Mouse (Mus musculus) hindbrain, embryonic 16.5 days (tissue): ENCODE measurements around the gene Wbp2nl. TPM values are rescaled to one million over a fixed set of nuclear protein-coding genes. Genes with fewer than 3 reads are reported as not detected.
A peak's percentile ranks its signal among the peaks of the same experiment; 100 is the strongest.

Experiments
- ATAC-seq: fragments of 200-750 bp; cut with Nextera tagmentation; 2 replicates; pipeline ENCODE4 v1.8.0; 2017; ENCODE audit warnings: moderate TSS enrichment, moderate library complexity
- H3K27ac ChIP-seq: fragments of 300-500 bp; sonication (generic); 2 replicates; pipeline ENCODE4 v1.5.1; 2014; ENCODE audit warnings: low read depth, mild to moderate bottlenecking, control low read depth, low read length, moderate library complexity
- H3K27me3 ChIP-seq: fragments of 300-500 bp; sonication (generic); replicated peaks from 2 replicates; pipeline ENCODE4 v1.6.1; 2014; ENCODE audit warnings: low read length; ENCODE audit not compliant: control insufficient read depth, insufficient read depth
- H3K36me3 ChIP-seq: fragments of 300-500 bp; sonication (generic); 2 replicates; pipeline ENCODE4 v1.6.1; 2014; ENCODE audit warnings: mild to moderate bottlenecking, low read length, moderate library complexity, mixed read lengths; ENCODE audit not compliant: control insufficient read depth, insufficient read depth
- H3K4me1 ChIP-seq: fragments of 300-500 bp; sonication (generic); 2 replicates; pipeline ENCODE4 v1.6.1; 2014; ENCODE audit warnings: low read depth, low read length; ENCODE audit not compliant: control insufficient read depth, insufficient read depth
- H3K4me2 ChIP-seq: fragments of 300-500 bp; sonication (generic); 2 replicates; pipeline ENCODE4 v1.6.1; 2014; ENCODE audit warnings: mild to moderate bottlenecking, low read length, control low read depth, moderate library complexity
- H3K4me3 ChIP-seq: fragments of 300-500 bp; sonication (generic); 2 replicates; pipeline ENCODE4 v1.5.1; 2014; ENCODE audit warnings: mild to moderate bottlenecking, low read length, control low read depth, moderate library complexity
- H3K9ac ChIP-seq: fragments of 300-500 bp; sonication (generic); 2 replicates; pipeline ENCODE4 v1.6.1; 2014; ENCODE audit warnings: low read depth, mild to moderate bottlenecking, control low read depth, low read length, moderate library complexity
- H3K9me3 ChIP-seq: fragments of 300-500 bp; sonication (generic); 2 replicates; pipeline ENCODE4 v1.6.1; 2014; ENCODE audit warnings: mild to moderate bottlenecking, low read length, moderate library complexity; ENCODE audit not compliant: control insufficient read depth
- WGBS: fragments of 180-500 bp; shearing (Covaris S2); extraction: QIAGEN DNeasy Blood & Tissue Kit; methylation state at CpG from one replicate; pipeline ENCODE4 v1.1.7; 2014; 5-methylcytosine and 5-hydroxymethylcytosine counted together
- polyA plus RNA-seq: library from polyadenylated mRNA; unstranded; fragments of >200 nt; fragmentation: Nextera tagmentation; extraction: Ambion mirVana; gene quantifications from 2 replicates; pipeline ENCODE4 v1.2.1, GENCODE M21; 2015

Wbp2nl gene
- polyA plus RNA-seq, 1 experiment from 2014 or later = 0.10 TPM

- Histone ChIP-seq H3K4me2 (no peak overlapping the region), H3K9me3 (no peaks in the 10 kb centered on the region), H3K9ac (no peak overlapping the region), H3K36me3 (peaks cover 23% of the 10 kb centered on the region), H3K4me1 (peaks cover 34% of the 10 kb centered on the region), H3K27ac (no peak overlapping the region), H3K4me3 (no peak overlapping the region), H3K27me3 (no peaks in the 10 kb centered on the region)
- no peak for ATAC-seq
- 92% methylated on average over 4 of the region's 4 CpGs for WGBS
These were observed 51.6 kb downstream of the Wbp2nl start for GRCm38 (mm10) chr15:82350349-82350748.

GRCm38 (mm10) chr15:82351480-82351879 is 52.7 kb downstream of the Wbp2nl start:
- ATAC-seq = no peak
- WGBS = 87% methylated on average over 3 of the region's 3 CpGs

GRCm38 (mm10) chr15:82353078-82353744 is 54.5 kb downstream of the Wbp2nl start:
- Histone ChIP-seq H3K27me3 (no peaks in the 10 kb centered on the region), H3K4me3 (peak overlapping the region; percentile 76), H3K36me3 (peaks cover 21% of the 10 kb centered on the region), H3K4me2 (peak overlapping the region; percentile 60), H3K4me1 (peaks cover 22% of the 10 kb centered on the region), H3K9ac (peak overlapping the region; percentile 93), H3K9me3 (no peaks in the 10 kb centered on the region), H3K27ac (peak overlapping the region; percentile 80; the same call in 1 of the 2 replicates)
- no peak for ATAC-seq
- 30% methylated on average over 14 of the region's 14 CpGs for WGBS

More at GRCm38 (mm10) chr15:82351480-82351879, 52.7 kb downstream of the Wbp2nl start:
- no peaks in the 10 kb centered on the region for H3K9me3 ChIP-seq
- H3K4me1 ChIP-seq = peaks cover 34% of the 10 kb centered on the region
- H3K4me2 ChIP-seq = no peak overlapping the region
- no peak overlapping the region for H3K4me3 ChIP-seq
- peaks cover 23% of the 10 kb centered on the region for H3K36me3 ChIP-seq
- no peak overlapping the region for H3K27ac ChIP-seq
- no peaks in the 10 kb centered on the region for H3K27me3 ChIP-seq
- H3K9ac ChIP-seq = no peak overlapping the region

- ATAC-seq = no peak
- under 1% methylated on average over 23 of the region's 23 CpGs for WGBS
- peaks cover 16% of the 10 kb centered on the region for H3K36me3 ChIP-seq
These were observed 55.0 kb downstream of the Wbp2nl start for GRCm38 (mm10) chr15:82353745-82354113.

GRCm38 (mm10) chr15:82354126-82354945 is 55.6 kb downstream of the Wbp2nl start, which contains the start of gene Ndufa6:
Ndufa6 (minus strand) TSS chr15:82354322.
- Histone ChIP-seq H3K9me3 (no peaks in the 10 kb centered on the region), H3K4me1 (peaks cover 22% of the 10 kb centered on the region), H3K4me2 (peak within 1 kb of the TSS; percentile 77), H3K36me3 (peaks cover 10% of the 10 kb centered on the region), H3K27me3 (no peaks in the 10 kb centered on the region), H3K4me3 (peak within 1 kb of the TSS; percentile 76), H3K27ac (peak within 1 kb of the TSS; percentile 80), H3K9ac (peak within 1 kb of the TSS; percentile 93)
- WGBS = 2% methylated on average over 57 of the region's 57 CpGs
- ATAC-seq = peak; percentile 99

More at GRCm38 (mm10) chr15:82353745-82354113, 55.0 kb downstream of the Wbp2nl start:
- H3K4me1 ChIP-seq = peaks cover 22% of the 10 kb centered on the region
- H3K9ac ChIP-seq = peak overlapping the region; percentile 93
- peak overlapping the region; percentile 76 for H3K4me3 ChIP-seq
- no peaks in the 10 kb centered on the region for H3K27me3 ChIP-seq
- H3K27ac ChIP-seq = peak overlapping the region; percentile 80
- no peaks in the 10 kb centered on the region for H3K9me3 ChIP-seq
- peak overlapping the region; percentile 60 for H3K4me2 ChIP-seq

GRCm38 (mm10) chr15:82358431-82359260 is 59.9 kb downstream of the Wbp2nl start:
- peaks cover 5% of the 10 kb centered on the region for H3K4me1 ChIP-seq
- H3K27ac ChIP-seq = no peak overlapping the region
- peak overlapping the region; percentile 17; the same call in 1 of the 2 replicates for H3K9ac ChIP-seq
- H3K4me2 ChIP-seq = no peak overlapping the region
- 62% methylated on average over 22 of the region's 22 CpGs for WGBS
- H3K9me3 ChIP-seq = no peaks in the 10 kb centered on the region
- ATAC-seq = no peak
- no peaks in the 10 kb centered on the region for H3K36me3 ChIP-seq
- H3K27me3 ChIP-seq = no peaks in the 10 kb centered on the region
- H3K4me3 ChIP-seq = no peak overlapping the region

- H3K4me1 ChIP-seq = no peaks in the 10 kb centered on the region
- no peak for ATAC-seq
- H3K4me3 ChIP-seq = no peak overlapping the region
- no peak overlapping the region for H3K27ac ChIP-seq
- H3K9me3 ChIP-seq = no peaks in the 10 kb centered on the region
- 76% methylated on average over 11 of the region's 11 CpGs for WGBS
- no peak overlapping the region for H3K9ac ChIP-seq
- H3K27me3 ChIP-seq = no peaks in the 10 kb centered on the region
- H3K4me2 ChIP-seq = no peak overlapping the region
- H3K36me3 ChIP-seq = no peaks in the 10 kb centered on the region
These were observed 62.8 kb downstream of the Wbp2nl start for GRCm38 (mm10) chr15:82361459-82362018.

- H3K27ac ChIP-seq = no peak overlapping the region
These were observed 63.5 kb downstream of the Wbp2nl start for GRCm38 (mm10) chr15:82362234-82362633.

More at GRCm38 (mm10) chr15:82362234-82362633, 63.5 kb downstream of the Wbp2nl start:
- H3K4me1 ChIP-seq = no peaks in the 10 kb centered on the region
- ATAC-seq = no peak
- H3K9me3 ChIP-seq = no peaks in the 10 kb centered on the region
- no peak overlapping the region for H3K4me2 ChIP-seq
- no peaks in the 10 kb centered on the region for H3K27me3 ChIP-seq
- WGBS = 83% methylated on average over 3 of the region's 4 CpGs
- no peak overlapping the region for H3K9ac ChIP-seq
- H3K36me3 ChIP-seq = no peaks in the 10 kb centered on the region
- no peak overlapping the region for H3K4me3 ChIP-seq
